Mouse (Mus musculus): ENCODE results near the gene Vmac. TPM values are rescaled to one million over a fixed set of nuclear protein-coding genes. Genes with fewer than 3 reads are reported as not detected.

Gene Vmac
- polyA plus RNA-seq, 1 experiment from 2014 or later: 2.8 TPM

- Histone ChIP-seq H3K9me3 (replicated peaks; ENCODE audit: control insufficient read depth, low read length) (no peaks in the 10 kb centered on the region), H3K27ac (ENCODE audit: low read length) (no peak overlapping the region), H3K27me3 (ENCODE audit: control insufficient read depth, insufficient read depth, low read depth, low read length) (no peaks in the 10 kb centered on the region; the same call in none of the 2 replicates), H3K36me3 (ENCODE audit: control insufficient read depth, insufficient read depth) (no peaks in the 10 kb centered on the region), H3K4me3 (ENCODE audit: low read depth, low read length) (no peak overlapping the region), H3K9ac (ENCODE audit: low read depth, low read length) (no peak overlapping the region), H3K4me1 (ENCODE audit: control insufficient read depth, low read depth, low read length) (no peaks in the 10 kb centered on the region), H3K4me2 (ENCODE audit: low read depth, low read length) (no peak overlapping the region)
- WGBS (ENCODE audit: insufficient replicate concordance): 40% methylated on average over 5 of the region's 5 CpGs
- no peak for ATAC-seq (ENCODE audit: low read depth)
Observed at GRCm38 (mm10) chr17:56744173-56744572, 26.4 kb upstream of the Vmac start.

GRCm38 (mm10) chr17:56740788-56741160 lies 23.0 kb upstream of the Vmac start:
- Histone ChIP-seq H3K4me1 (ENCODE audit: control insufficient read depth, low read depth, low read length) (no peaks in the 10 kb centered on the region), H3K9ac (ENCODE audit: low read depth, low read length) (no peak overlapping the region), H3K4me3 (ENCODE audit: low read depth, low read length) (no peak overlapping the region), H3K4me2 (ENCODE audit: low read depth, low read length) (no peak overlapping the region), H3K36me3 (ENCODE audit: control insufficient read depth, insufficient read depth) (no peaks in the 10 kb centered on the region), H3K27me3 (ENCODE audit: control insufficient read depth, insufficient read depth, low read depth, low read length) (no peaks in the 10 kb centered on the region; the same call in 1 of the 2 replicates), H3K9me3 (replicated peaks; ENCODE audit: control insufficient read depth, low read length) (no peaks in the 10 kb centered on the region), H3K27ac (ENCODE audit: low read length) (no peak overlapping the region)
- no peak for ATAC-seq (ENCODE audit: low read depth)
- WGBS (ENCODE audit: insufficient replicate concordance): 68% methylated on average over 17 of the region's 17 CpGs

- Histone ChIP-seq H3K27ac (ENCODE audit: low read length) (no peak overlapping the region), H3K4me2 (ENCODE audit: low read depth, low read length) (no peak overlapping the region), H3K36me3 (ENCODE audit: control insufficient read depth, insufficient read depth) (no peaks in the 10 kb centered on the region), H3K4me1 (ENCODE audit: control insufficient read depth, low read depth, low read length) (no peaks in the 10 kb centered on the region), H3K9me3 (replicated peaks; ENCODE audit: control insufficient read depth, low read length) (no peaks in the 10 kb centered on the region), H3K27me3 (ENCODE audit: control insufficient read depth, insufficient read depth, low read depth, low read length) (no peaks in the 10 kb centered on the region; the same call in 1 of the 2 replicates), H3K4me3 (ENCODE audit: low read depth, low read length) (no peak overlapping the region), H3K9ac (ENCODE audit: low read depth, low read length) (no peak overlapping the region)
- ATAC-seq (ENCODE audit: low read depth): no peak
- 67% methylated on average over 17 of the region's 17 CpGs for WGBS (ENCODE audit: insufficient replicate concordance)
Observed at GRCm38 (mm10) chr17:56740118-56740787, 22.4 kb upstream of the Vmac start.

GRCm38 (mm10) chr17:56738221-56738620 lies 20.4 kb upstream of the Vmac start:
- H3K4me3 ChIP-seq (ENCODE audit: low read depth, low read length): no peak overlapping the region
- no peaks in the 10 kb centered on the region for H3K4me1 ChIP-seq (ENCODE audit: control insufficient read depth, low read depth, low read length)
- H3K9me3 ChIP-seq (replicated peaks; ENCODE audit: control insufficient read depth, low read length): no peaks in the 10 kb centered on the region
- 66% methylated on average over 10 of the region's 10 CpGs for WGBS (ENCODE audit: insufficient replicate concordance)
- no peak overlapping the region for H3K27ac ChIP-seq (ENCODE audit: low read length)
- no peak for ATAC-seq (ENCODE audit: low read depth)
- peaks cover 2% of the 10 kb centered on the region; the same call in 1 of the 2 replicates for H3K27me3 ChIP-seq (ENCODE audit: control insufficient read depth, insufficient read depth, low read depth, low read length)
- H3K36me3 ChIP-seq (ENCODE audit: control insufficient read depth, insufficient read depth): no peaks in the 10 kb centered on the region
- H3K4me2 ChIP-seq (ENCODE audit: low read depth, low read length): no peak overlapping the region
- H3K9ac ChIP-seq (ENCODE audit: low read depth, low read length): no peak overlapping the region

- Histone ChIP-seq H3K4me3 (ENCODE audit: low read depth, low read length) (no peak overlapping the region), H3K4me2 (ENCODE audit: low read depth, low read length) (no peak overlapping the region), H3K27me3 (ENCODE audit: control insufficient read depth, insufficient read depth, low read depth, low read length) (peaks cover 2% of the 10 kb centered on the region; the same call in 1 of the 2 replicates), H3K36me3 (ENCODE audit: control insufficient read depth, insufficient read depth) (no peaks in the 10 kb centered on the region), H3K9ac (ENCODE audit: low read depth, low read length) (no peak overlapping the region), H3K4me1 (ENCODE audit: control insufficient read depth, low read depth, low read length) (no peaks in the 10 kb centered on the region), H3K9me3 (replicated peaks; ENCODE audit: control insufficient read depth, low read length) (no peaks in the 10 kb centered on the region), H3K27ac (ENCODE audit: low read length) (no peak overlapping the region)
- 31% methylated on average over 8 of the region's 8 CpGs for WGBS (ENCODE audit: insufficient replicate concordance)
- ATAC-seq (ENCODE audit: low read depth): no peak
Observed at GRCm38 (mm10) chr17:56736534-56736933, 18.7 kb upstream of the Vmac start.

- WGBS (ENCODE audit: insufficient replicate concordance): 63% methylated on average over 2 of the region's 2 CpGs
- Histone ChIP-seq H3K27me3 (ENCODE audit: control insufficient read depth, insufficient read depth, low read depth, low read length) (peaks cover 2% of the 10 kb centered on the region; the same call in 1 of the 2 replicates), H3K9me3 (replicated peaks; ENCODE audit: control insufficient read depth, low read length) (no peaks in the 10 kb centered on the region), H3K4me1 (ENCODE audit: control insufficient read depth, low read depth, low read length) (peaks cover 8% of the 10 kb centered on the region), H3K27ac (ENCODE audit: low read length) (no peak overlapping the region), H3K4me2 (ENCODE audit: low read depth, low read length) (no peak overlapping the region), H3K9ac (ENCODE audit: low read depth, low read length) (no peak overlapping the region), H3K36me3 (ENCODE audit: control insufficient read depth, insufficient read depth) (no peaks in the 10 kb centered on the region), H3K4me3 (ENCODE audit: low read depth, low read length) (no peak overlapping the region)
- no peak for ATAC-seq (ENCODE audit: low read depth)
Observed at GRCm38 (mm10) chr17:56729656-56730055, 11.8 kb upstream of the Vmac start.

GRCm38 (mm10) chr17:56729151-56729550 lies 11.3 kb upstream of the Vmac start:
- Histone ChIP-seq H3K4me3 (ENCODE audit: low read depth, low read length) (no peak overlapping the region), H3K4me2 (ENCODE audit: low read depth, low read length) (no peak overlapping the region), H3K36me3 (ENCODE audit: control insufficient read depth, insufficient read depth) (no peaks in the 10 kb centered on the region), H3K9me3 (replicated peaks; ENCODE audit: control insufficient read depth, low read length) (no peaks in the 10 kb centered on the region), H3K9ac (ENCODE audit: low read depth, low read length) (no peak overlapping the region), H3K27ac (ENCODE audit: low read length) (no peak overlapping the region), H3K27me3 (ENCODE audit: control insufficient read depth, insufficient read depth, low read depth, low read length) (peaks cover 2% of the 10 kb centered on the region; the same call in 1 of the 2 replicates), H3K4me1 (ENCODE audit: control insufficient read depth, low read depth, low read length) (peaks cover 8% of the 10 kb centered on the region)
- ATAC-seq (ENCODE audit: low read depth): no peak
- 56% methylated on average over 6 of the region's 6 CpGs for WGBS (ENCODE audit: insufficient replicate concordance)

- H3K9ac ChIP-seq (ENCODE audit: low read depth, low read length): no peak overlapping the region; the same call in 1 of the 2 replicates
- 13% methylated on average over 12 of the region's 12 CpGs for WGBS (ENCODE audit: insufficient replicate concordance)
- no peaks in the 10 kb centered on the region for H3K9me3 ChIP-seq (replicated peaks; ENCODE audit: control insufficient read depth, low read length)
Observed at GRCm38 (mm10) chr17:56728117-56728516, 10.3 kb upstream of the Vmac start.

GRCm38 (mm10) chr17:56727659-56728058 lies 9.8 kb upstream of the Vmac start:
- Histone ChIP-seq H3K9ac (ENCODE audit: low read depth, low read length) (no peak overlapping the region; the same call in 1 of the 2 replicates), H3K27me3 (ENCODE audit: control insufficient read depth, insufficient read depth, low read depth, low read length) (no peaks in the 10 kb centered on the region), H3K27ac (ENCODE audit: low read length) (no peak overlapping the region), H3K4me2 (ENCODE audit: low read depth, low read length) (no peak overlapping the region), H3K9me3 (replicated peaks; ENCODE audit: control insufficient read depth, low read length) (no peaks in the 10 kb centered on the region), H3K4me1 (ENCODE audit: control insufficient read depth, low read depth, low read length) (peaks cover 8% of the 10 kb centered on the region), H3K4me3 (ENCODE audit: low read depth, low read length) (no peak overlapping the region), H3K36me3 (ENCODE audit: control insufficient read depth, insufficient read depth) (no peaks in the 10 kb centered on the region)
- ATAC-seq (ENCODE audit: low read depth): peak; percentile 47; the same call in 1 of the 2 replicates
- 12% methylated on average over 12 of the region's 12 CpGs for WGBS (ENCODE audit: insufficient replicate concordance)

More at GRCm38 (mm10) chr17:56728117-56728516, 10.3 kb upstream of the Vmac start:
- Histone ChIP-seq H3K4me3 (ENCODE audit: low read depth, low read length) (no peak overlapping the region), H3K4me1 (ENCODE audit: control insufficient read depth, low read depth, low read length) (peaks cover 8% of the 10 kb centered on the region), H3K36me3 (ENCODE audit: control insufficient read depth, insufficient read depth) (no peaks in the 10 kb centered on the region), H3K27me3 (ENCODE audit: control insufficient read depth, insufficient read depth, low read depth, low read length) (no peaks in the 10 kb centered on the region), H3K4me2 (ENCODE audit: low read depth, low read length) (no peak overlapping the region), H3K27ac (ENCODE audit: low read length) (no peak overlapping the region)
- ATAC-seq (ENCODE audit: low read depth): no peak
